Mouse (Mus musculus) cerebellum, postnatal 4 days (tissue): ENCODE measurements around the gene Tvp23b.

Experiments used
- DNase-seq, 2 experiments: peaks; one replicate each; pipeline ENCODE4 v3.0.0; 2022; ENCODE audit warnings: low spot score in 2 of 2, mixed read lengths in 1 of 2

Gene Tvp23b

GRCm38 (mm10) chr11:62943538-62943937 is 64.3 kb downstream of the Tvp23b start:
- no peak for DNase-seq

- DNase-seq = no peak
Measured at GRCm38 (mm10) chr11:62945514-62945913, 66.3 kb downstream of the Tvp23b start.

DNA sequence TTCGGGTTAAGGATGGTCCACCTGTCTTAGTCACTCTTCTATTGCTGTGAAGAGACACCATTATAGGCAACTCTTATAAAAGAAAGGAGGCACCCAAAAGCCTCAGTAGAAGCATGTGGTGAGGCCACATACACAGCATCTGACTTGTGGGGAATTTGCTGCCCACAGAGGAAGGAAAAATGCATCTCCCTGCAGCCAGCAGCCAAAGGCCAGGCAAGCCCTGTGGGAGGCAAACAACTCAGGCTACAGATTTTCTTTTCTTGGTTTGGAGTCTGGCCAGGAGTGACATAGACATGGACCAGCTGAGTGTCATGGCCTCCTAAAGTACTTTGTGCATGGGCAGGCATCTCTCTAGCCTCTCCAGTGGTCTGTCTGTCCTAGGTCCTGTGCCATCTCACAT is 70.3 kb downstream of the Tvp23b start:
- DNase-seq = no peak

- DNase-seq = no peak
Measured at GRCm38 (mm10) chr11:62951012-62951411, 71.8 kb downstream of the Tvp23b start, which contains the start of gene Cdrt4. TSS of gene Cdrt4 (plus strand) at chr11:62951193.

GRCm38 (mm10) chr11:62954766-62955165 is 75.5 kb downstream of the Tvp23b start:
- DNase-seq = no peak

- DNase-seq = no peak
Measured at GRCm38 (mm10) chr11:62955186-62955585, 75.9 kb downstream of the Tvp23b start.

GRCm38 (mm10) chr11:62955776-62956175 is 76.5 kb downstream of the Tvp23b start:
- DNase-seq = no peak

DNA sequence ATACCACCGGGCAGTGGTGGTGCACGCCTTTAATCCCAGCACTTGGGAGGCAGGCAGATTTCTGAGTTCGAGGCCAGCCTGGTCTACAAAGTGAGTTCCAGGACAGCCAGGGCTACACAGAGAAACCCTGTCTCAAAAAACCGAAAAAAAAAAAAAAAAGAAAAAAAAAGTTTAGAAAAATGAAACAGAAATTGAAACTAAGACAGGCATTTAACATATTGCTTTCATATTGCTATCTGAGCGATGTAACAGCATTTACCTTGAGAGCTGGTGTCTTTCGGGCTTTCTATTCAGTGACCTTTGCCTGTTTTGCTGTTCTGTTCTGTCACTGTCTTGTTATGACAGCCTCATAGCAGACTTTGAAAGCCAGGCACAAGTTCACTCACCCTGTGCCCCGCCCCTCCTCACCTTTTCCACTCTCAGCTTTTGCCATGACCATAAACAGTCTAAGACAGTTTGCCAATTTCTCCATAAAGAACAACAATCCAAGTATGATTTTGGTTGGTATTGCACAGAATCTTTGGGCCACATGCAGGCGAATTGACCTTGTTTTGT is 78.4 kb downstream of the Tvp23b start:
- DNase-seq = no peak

DNA sequence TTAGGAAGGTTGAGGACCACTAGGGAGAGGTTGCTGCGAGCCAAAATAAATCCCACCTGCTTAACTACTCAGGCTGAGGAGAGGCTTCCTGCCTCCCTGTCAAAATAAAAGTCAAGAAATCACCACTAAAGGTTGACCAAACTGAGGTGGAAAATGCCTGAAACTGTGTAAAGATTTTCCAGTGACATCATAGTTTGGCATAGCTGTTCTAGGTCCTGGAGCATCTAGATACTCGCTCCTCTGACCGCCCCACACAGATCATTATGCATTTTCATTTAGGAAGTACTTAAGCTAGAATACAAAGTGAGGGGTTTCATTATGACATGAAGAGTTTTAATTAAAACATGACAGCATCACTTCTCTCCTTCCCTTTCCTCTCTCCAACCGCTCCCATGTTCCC is 84.0 kb downstream of the Tvp23b start:
- DNase-seq = no peak

DNA sequence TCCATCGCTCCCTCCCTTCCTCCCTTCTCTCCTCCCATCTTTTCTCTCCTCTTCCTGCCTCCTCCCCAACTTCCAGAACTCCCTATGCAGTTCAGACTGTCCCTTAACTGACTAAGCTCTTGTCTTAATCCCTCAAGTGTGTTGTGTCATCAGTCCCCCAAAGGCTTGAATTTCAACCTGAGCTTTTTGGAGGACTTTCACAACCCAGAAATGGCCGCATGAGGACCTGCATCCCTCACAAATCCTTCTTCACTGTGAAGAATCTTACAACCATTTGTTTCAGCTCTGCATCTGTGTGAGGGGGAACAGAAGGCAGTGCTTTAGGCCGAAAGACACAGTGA is 87.1 kb downstream of the Tvp23b start:
- DNase-seq = no peak
